Mouse (Mus musculus) liver, embryonic 14.5 days (tissue): Measurements from ENCODE around the gene Kank1. TPM values are rescaled to one million over a fixed set of nuclear protein-coding genes. Genes with fewer than 3 reads are reported as not detected.

Experiments
- ATAC-seq: fragments of 200-750 bp; cut with Nextera tagmentation; 2 replicates; pipeline ENCODE4 v1.8.0; 2017; ENCODE audit warnings: moderate number of reproducible peaks, mild to moderate bottlenecking, moderate library complexity; ENCODE audit not compliant: insufficient read depth
- DNase-seq, 3 experiments: peaks; one replicate each; pipeline ENCODE4 v3.0.0-alpha.2; 2012 to 2013; ENCODE audit warnings: low read depth in 3 of 3, low spot score in 3 of 3
- H3K27ac ChIP-seq: fragments of 300-500 bp; sonication (generic); 2 replicates; pipeline ENCODE4 v1.5.1; 2014; ENCODE audit warnings: moderate library complexity, mild to moderate bottlenecking, control low read depth, inconsistent platforms
- H3K27me3 ChIP-seq: fragments of 300-500 bp; sonication (generic); 2 replicates; pipeline ENCODE4 v1.6.1; 2014; ENCODE audit warnings: mild to moderate bottlenecking, low read length, moderate library complexity; ENCODE audit not compliant: control insufficient read depth, insufficient read depth
- H3K36me3 ChIP-seq: fragments of 300-500 bp; sonication (generic); replicated peaks from 2 replicates; pipeline ENCODE4 v1.6.1; 2014; ENCODE audit warnings: low read depth; ENCODE audit not compliant: control insufficient read depth, insufficient read depth
- H3K4me1 ChIP-seq, 2 experiments: fragments of 200-500 bp in 1 of 2; fragments of 300-500 bp in 1 of 2; sonication (generic) in 1 of 2; replicated peaks; 2 replicates each; pipeline ENCODE4 v1.6.1; 2012 to 2014; ENCODE audit warnings: antibody characterized with exemption in 1 of 2, inconsistent platforms in 1 of 2, low read length in 1 of 2; ENCODE audit not compliant: control insufficient read depth in 2 of 2, insufficient read depth in 2 of 2
- H3K4me2 ChIP-seq: fragments of 300-500 bp; sonication (generic); 2 replicates; pipeline ENCODE4 v1.6.1; 2014; ENCODE audit warnings: low read depth, mild to moderate bottlenecking, control low read depth, moderate library complexity
- H3K4me3 ChIP-seq, 2 experiments: fragments of 200-500 bp in 1 of 2; fragments of 300-500 bp in 1 of 2; sonication (generic) in 1 of 2; 2 replicates each; pipeline ENCODE4 v1.5.1; 2012 to 2014; ENCODE audit warnings: low read depth in 2 of 2, low read length in 2 of 2, mild to moderate bottlenecking in 2 of 2, control low read depth in 1 of 2, inconsistent platforms in 1 of 2, moderate library complexity in 1 of 2; ENCODE audit not compliant: insufficient read depth in 1 of 2
- H3K9ac ChIP-seq: fragments of 300-500 bp; sonication (generic); replicated peaks from 2 replicates; pipeline ENCODE4 v1.6.1; 2014; ENCODE audit warnings: mild to moderate bottlenecking, control low read depth, moderate library complexity
- H3K9me3 ChIP-seq: fragments of 300-500 bp; sonication (generic); 2 replicates; pipeline ENCODE4 v1.6.1; 2016; ENCODE audit warnings: low read length, mixed read lengths; ENCODE audit not compliant: control insufficient read depth
- CTCF ChIP-seq: IDR thresholded peaks from 2 replicates; pipeline ENCODE4 v1.5.1; 2016; ENCODE audit warnings: antibody characterized with exemption, low read depth, control low read depth
- EP300 ChIP-seq: IDR thresholded peaks from 2 replicates; pipeline ENCODE4 v1.6.1; 2016; ENCODE audit warnings: antibody characterized with exemption, low read depth
- WGBS: fragments of 180-500 bp; shearing (Covaris S2); extraction: QIAGEN DNeasy Blood & Tissue Kit; methylation state at CpG from one replicate; pipeline ENCODE4 v1.1.7; 2014; ENCODE audit not compliant: insufficient replicate concordance; 5-methylcytosine and 5-hydroxymethylcytosine counted together
- polyA plus RNA-seq, 2 experiments: library from polyadenylated mRNA; depleted of rRNA in 1 of 2; stranded (reverse) in 1 of 2; unstranded in 1 of 2; fragments of >200 nt; fragmentation: Nextera tagmentation in 1 of 2; extraction: Ambion mirVana in 1 of 2; gene quantifications; 2 replicates each; pipeline versions ENCODE4 v1.2.1 to v1.2.3; 2012 to 2014

The Kank1 gene
- polyA plus RNA-seq, 2 experiments, result 3.2 to 3.5 TPM

GRCm38 (mm10) chr19:25361956-25362355, 125.2 kb downstream of the Kank1 start:
- ATAC-seq, result no peak
- Histone ChIP-seq H3K27me3 (no peaks in the 10 kb centered on the region), H3K4me2 (no peak overlapping the region), H3K27ac (no peak overlapping the region), H3K4me3 (no peak overlapping the region), H3K36me3 (no peaks in the 10 kb centered on the region), H3K4me1 (peaks cover 0 to 15% of the 10 kb centered on the region in 2 experiments; a peak in 2 of 4 replicates), H3K9ac (no peak overlapping the region), H3K9me3 (no peaks in the 10 kb centered on the region)
- no peak for DNase-seq
- TF ChIP-seq EP300, result no peak
- TF ChIP-seq CTCF, result no peak
- 37% methylated on average over 7 of the region's 7 CpGs for WGBS

GRCm38 (mm10) chr19:25365698-25366097, 128.9 kb downstream of the Kank1 start:
- WGBS, result 55% methylated on average over 5 of the region's 5 CpGs
- no peak for DNase-seq
- Histone ChIP-seq H3K9me3 (no peaks in the 10 kb centered on the region), H3K36me3 (no peaks in the 10 kb centered on the region), H3K4me2 (no peak overlapping the region), H3K27ac (no peak overlapping the region), H3K9ac (no peak overlapping the region), H3K4me3 (no peak overlapping the region), H3K27me3 (no peaks in the 10 kb centered on the region), H3K4me1 (peaks cover 0 to 11% of the 10 kb centered on the region in 2 experiments; a peak in 1 of 4 replicates)
- no peak for TF ChIP-seq CTCF
- no peak for TF ChIP-seq EP300
- ATAC-seq, result no peak

- Histone ChIP-seq H3K4me3 (no peak overlapping the region), H3K9me3 (no peaks in the 10 kb centered on the region), H3K27ac (no peak overlapping the region), H3K4me1 (peaks cover 0 to 5% of the 10 kb centered on the region in 2 experiments; a peak in 1 of 4 replicates), H3K4me2 (no peak overlapping the region), H3K27me3 (no peaks in the 10 kb centered on the region), H3K36me3 (no peaks in the 10 kb centered on the region), H3K9ac (no peak overlapping the region)
- ATAC-seq (no peak), DNase-seq (no peak)
- TF ChIP-seq CTCF (no peak), EP300 (no peak)
- 43% methylated on average over 12 of the region's 12 CpGs for WGBS
Observed at GRCm38 (mm10) chr19:25366620-25367019, 129.8 kb downstream of the Kank1 start.

- DNase-seq (no peak), ATAC-seq (no peak)
- no peaks in the 10 kb centered on the region for H3K27me3 ChIP-seq
- no peak overlapping the region for H3K27ac ChIP-seq
- H3K4me3 ChIP-seq, result no peak overlapping the region
- H3K9ac ChIP-seq, result no peak overlapping the region
- 61% methylated on average over 9 of the region's 9 CpGs for WGBS
- no peaks in the 10 kb centered on the region for H3K36me3 ChIP-seq
- H3K4me1 ChIP-seq, result peaks cover 0 to 10% of the 10 kb centered on the region in 2 experiments; a peak in 1 of 4 replicates
- no peak for TF ChIP-seq EP300
- no peak for TF ChIP-seq CTCF
- H3K4me2 ChIP-seq, result no peak overlapping the region
- H3K9me3 ChIP-seq, result no peaks in the 10 kb centered on the region
Observed at GRCm38 (mm10) chr19:25370428-25370827, 133.7 kb downstream of the Kank1 start.

GRCm38 (mm10) chr19:25372794-25373193, 136.0 kb downstream of the Kank1 start:
- no peak for ATAC-seq

More at GRCm38 (mm10) chr19:25372794-25373193, 136.0 kb downstream of the Kank1 start:
- H3K4me1 ChIP-seq, result peaks cover 0 to 10% of the 10 kb centered on the region in 2 experiments; a peak in 1 of 4 replicates
- H3K4me3 ChIP-seq, result no peak overlapping the region
- no peak for DNase-seq
- no peaks in the 10 kb centered on the region for H3K27me3 ChIP-seq
- H3K27ac ChIP-seq, result no peak overlapping the region
- TF ChIP-seq CTCF (no peak), EP300 (no peak)
- H3K4me2 ChIP-seq, result no peak overlapping the region
- 59% methylated on average over 7 of the region's 7 CpGs for WGBS
- H3K36me3 ChIP-seq, result no peaks in the 10 kb centered on the region
- H3K9me3 ChIP-seq, result no peaks in the 10 kb centered on the region
- no peak overlapping the region for H3K9ac ChIP-seq
